Mouse (Mus musculus): ENCODE results near the gene Dab1.

The Dab1 gene

DNA sequence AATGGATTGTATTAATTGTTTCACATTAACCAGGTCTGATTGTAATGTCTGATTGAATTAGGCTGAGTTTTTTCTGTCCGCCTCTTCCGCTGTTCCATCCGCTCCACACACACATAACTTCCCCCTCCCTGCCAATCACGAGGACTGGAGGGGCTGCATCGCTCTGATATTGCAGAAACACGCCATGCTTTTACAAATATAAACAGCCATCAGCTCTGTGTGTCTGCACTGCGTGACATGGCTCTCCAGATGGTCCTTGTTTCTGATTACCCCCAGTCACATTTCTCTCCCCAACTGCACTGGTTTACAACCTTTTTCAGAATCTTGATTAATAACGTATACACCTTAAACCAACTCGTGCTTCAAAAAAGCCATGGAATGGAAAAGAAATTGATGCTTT, 831.5 kb downstream of the Dab1 start:
- DNase-seq (ENCODE audit: low spot score), result no peak

DNA sequence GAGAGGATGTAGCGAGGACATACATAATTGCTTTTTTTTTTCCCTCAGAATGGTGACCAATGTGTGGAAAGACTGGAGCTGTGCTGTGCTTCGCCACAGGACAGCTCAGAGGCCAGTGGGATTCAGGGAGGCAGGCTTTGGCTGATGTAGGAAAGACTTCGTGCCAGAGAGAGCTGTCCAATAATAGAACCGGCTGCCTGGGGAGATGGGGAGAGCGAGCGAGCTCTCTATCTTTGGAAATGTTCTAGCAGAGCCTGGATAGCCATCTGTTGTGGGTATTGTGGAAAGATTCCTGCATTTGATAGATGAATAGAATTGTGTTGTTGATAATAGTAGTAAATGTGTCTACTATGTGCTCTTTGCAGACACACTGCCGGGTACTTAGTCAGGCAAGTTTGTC, 833.4 kb downstream of the Dab1 start:
- no peak for DNase-seq (ENCODE audit: low spot score)

DNA sequence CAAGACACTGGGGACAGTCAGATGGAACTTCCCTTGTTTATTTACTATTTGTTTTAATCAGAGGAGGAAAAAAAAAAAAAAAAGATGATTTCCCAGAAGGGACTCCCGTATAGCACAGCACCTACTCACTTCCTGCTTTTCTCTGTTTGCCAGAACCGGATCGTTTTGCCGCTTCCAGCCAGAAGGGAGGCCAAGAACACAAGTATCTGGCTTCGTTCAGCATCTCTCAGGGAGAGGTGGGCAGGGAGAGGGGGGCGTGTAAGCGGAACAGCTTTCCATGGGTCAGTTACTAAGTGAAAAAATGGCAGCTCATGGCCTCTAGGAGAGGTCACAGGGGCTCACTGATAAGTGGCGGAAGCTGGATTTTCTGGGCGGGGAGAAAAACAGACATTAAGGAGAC, 836.0 kb downstream of the Dab1 start:
- DNase-seq (ENCODE audit: low spot score), result no peak

DNA sequence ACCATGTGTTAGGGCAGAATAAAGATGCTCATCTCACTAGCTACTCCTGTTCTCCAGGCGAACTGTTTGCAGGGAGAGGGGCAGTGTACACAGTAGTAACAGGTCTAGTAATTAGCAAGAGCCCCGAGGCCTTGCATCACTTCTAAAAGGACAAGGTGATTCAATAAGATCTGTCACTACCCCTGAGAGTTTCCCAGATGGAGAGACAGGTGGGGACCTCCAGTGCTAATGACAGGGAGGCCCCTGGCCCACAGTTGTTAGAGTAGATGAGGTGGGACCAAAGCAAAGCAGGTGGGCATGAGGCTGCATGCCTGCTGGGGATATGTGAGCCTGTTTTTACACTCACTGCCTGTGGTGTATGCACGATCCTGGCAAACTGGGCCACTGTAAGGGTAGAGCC, 836.6 kb downstream of the Dab1 start:
- no peak for DNase-seq (ENCODE audit: low spot score)

DNA sequence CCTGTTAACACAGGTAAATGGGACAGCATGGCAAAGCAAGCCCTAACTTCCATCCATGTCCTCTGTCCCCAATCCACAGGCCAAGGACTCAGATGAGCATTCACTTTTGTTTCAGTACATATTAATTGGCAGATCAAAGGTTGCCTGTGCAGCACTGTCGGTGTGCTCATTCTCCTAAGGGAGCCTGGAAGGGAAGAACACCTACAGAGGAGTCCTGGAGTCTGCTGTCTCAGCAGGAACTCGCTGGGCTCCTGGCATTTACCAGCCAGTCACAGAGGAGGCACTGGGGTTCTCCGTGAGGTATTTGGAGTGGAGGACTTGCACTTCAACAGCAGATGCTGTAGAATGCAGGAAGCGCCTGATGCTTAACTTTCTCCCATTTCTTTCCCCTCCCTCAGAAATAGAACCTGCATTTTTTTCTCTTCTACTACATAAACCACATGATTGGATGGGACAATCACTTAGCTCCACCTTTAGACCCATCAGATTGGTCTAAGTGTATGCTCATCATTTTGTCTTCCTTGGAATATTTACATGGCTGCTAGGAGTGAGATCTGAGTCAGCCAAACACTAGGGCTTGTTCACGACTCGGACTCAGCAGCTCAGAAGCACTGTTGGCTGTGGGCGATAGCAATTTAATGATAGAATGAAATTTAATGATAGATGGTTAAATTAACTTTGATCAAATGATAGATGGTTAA, 837.2 kb downstream of the Dab1 start:
- no peak for DNase-seq (ENCODE audit: low spot score)

DNA sequence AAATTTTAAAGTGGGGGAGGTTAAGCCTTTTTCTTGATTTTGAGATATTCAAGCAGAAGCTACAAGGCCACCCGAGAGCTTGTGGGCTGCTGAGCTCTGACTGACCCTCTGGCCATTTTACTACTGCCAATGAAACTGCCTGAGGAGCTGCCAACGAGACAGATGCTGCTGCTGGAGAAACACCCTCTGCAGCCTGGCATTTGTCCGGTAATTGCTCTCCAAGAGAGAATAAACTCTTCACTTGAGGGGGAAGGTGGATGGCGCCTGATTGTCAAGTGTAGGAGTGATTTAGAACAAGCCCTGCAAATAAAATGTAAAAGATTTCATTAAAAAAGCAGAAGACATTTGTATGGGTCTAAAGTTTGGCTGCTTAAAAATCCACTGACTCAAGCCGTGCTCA, 839.6 kb downstream of the Dab1 start:
- no peak for DNase-seq (ENCODE audit: low spot score)

DNA sequence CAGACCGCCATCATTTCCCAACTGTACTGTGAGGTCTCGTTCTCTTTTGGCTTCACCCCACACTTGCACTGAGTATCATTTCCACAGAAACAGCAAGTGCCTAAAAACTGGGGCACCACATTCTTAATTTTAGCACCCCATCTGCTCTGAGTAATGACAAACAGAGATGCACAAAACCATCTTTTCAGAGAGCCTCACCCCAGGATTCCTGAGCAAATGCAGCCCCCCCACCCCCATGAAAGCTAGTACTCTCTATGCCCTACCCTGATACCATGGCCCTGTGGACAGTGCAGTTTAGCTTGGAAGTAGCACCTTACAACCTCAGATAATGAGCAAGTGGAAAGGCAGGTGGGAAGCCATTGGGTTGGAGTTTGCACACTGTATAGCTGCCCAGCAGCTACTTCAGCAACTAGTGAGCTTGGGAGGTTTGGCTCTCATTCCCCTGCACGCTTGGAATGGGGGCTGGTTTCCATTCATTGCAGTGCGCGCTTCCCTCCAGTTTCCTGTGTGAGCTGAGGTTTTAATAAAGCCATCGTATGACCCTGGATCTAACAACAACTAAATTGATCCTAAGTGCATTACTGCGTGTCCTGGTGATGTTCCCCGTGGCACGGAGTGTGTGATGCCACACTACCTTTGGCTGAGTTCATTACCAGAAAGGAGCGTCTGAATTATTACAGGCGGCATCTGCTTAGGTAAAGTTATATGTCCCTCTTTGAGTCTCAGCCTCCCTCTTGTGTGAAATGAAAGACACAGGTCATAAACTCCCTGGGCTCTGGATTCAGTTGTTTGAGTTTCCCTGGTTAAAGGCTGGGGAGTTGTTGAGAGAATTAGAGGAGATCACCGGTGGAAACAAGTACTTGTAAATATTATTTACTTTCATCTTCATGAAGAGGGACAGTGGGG, 842.2 kb downstream of the Dab1 start:
- no peak for DNase-seq (ENCODE audit: low spot score)

DNA sequence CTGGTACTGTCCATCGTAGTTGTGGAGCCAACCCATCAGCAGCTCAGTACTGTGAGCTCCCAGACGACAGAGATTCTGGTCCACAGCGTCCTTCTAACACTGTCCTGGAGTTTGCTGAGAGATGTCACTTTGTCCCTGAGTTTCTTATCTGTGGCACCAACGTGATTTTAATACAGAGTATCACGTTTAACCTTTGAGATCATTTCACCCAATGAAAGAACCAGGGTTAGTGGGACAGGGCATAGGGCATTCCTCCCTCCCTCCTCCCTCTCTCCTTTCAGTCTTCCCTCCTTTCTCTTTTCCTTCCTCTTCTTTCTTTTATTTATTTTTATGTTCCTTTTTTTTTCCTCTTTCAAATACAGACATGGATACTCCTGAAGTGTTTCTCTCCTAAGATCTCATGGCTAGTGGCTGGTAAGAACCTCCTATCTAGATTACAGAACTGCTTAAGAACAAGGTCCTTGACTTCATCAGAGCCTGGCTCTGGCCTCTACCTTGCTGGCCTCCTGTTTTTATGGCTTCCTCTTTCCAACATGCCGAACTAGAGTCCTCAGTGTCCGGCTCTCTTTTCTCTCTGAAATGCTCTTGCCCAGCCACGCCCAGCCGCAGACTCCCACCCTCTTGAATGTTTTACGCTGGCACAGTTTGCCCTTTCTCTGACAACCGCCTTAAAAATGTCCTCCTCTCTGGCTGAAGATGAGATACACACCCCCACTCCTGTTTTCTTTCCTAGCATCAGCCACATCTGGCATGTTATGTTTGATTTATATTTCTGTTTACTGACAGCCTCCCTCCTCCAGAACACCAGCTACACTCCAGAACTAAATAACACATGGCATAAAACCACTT, 844.0 kb downstream of the Dab1 start:
- DNase-seq (ENCODE audit: low spot score), result no peak

DNA sequence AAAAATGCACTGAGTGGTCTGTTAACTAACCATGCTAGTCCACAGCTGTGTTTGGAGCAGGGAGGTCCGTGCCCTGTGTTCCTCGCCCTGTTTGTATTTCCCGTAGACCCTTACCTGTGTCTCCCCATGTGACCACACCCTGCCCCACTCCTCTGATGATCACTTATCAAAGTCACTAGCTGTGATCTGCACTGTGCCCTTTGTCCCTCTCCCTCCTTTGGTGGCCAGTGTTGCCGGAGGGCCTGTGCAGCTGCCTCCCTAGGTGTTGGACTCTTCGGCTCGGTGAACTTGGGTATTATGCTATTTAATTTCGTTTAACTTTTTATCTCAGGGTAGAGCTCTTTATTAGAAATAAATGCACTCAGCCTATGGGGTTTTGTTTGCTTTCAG, 844.6 kb downstream of the Dab1 start:
- no peak for DNase-seq (ENCODE audit: low spot score)

DNA sequence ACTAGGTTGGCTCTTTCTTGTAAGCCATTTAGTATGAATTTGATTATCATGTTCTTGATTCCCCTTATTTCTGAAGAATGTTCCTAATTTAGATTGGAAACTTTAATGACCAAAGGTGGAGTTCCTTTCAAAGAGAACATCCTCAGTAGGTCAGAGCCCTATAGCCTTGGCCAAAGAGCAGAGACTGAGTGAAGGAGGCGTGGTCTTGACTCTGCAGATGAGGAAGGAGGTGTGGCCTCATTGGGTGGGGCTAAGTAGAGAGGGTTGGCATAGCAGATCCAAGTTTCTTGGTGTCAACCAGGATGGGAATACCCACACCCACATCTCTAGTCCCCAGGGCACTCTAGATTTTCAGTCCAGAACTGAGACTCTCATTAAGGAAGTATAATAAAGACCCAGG, 846.4 kb downstream of the Dab1 start:
- DNase-seq (ENCODE audit: low spot score), result no peak

DNA sequence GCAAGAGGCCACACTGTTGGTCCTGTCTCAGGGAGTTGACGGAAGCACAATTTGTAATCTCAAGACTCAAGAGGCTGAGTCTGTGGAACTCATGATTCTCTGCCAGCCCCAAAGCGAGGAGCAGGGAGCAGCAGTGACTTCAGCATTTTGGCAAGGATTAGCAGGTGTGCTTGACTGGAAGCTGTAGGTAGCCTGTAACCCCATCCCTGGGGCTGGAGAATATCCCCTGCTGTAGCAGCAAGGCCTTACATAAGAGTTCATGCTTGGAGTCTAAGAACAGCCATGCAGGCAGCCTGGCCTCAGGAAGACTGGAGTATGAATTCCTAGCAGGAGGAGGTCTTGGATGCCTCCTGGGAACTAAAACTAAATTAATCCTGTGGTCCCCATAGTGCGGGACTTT, 849.5 kb downstream of the Dab1 start:
- DNase-seq (ENCODE audit: low spot score), result no peak

DNA sequence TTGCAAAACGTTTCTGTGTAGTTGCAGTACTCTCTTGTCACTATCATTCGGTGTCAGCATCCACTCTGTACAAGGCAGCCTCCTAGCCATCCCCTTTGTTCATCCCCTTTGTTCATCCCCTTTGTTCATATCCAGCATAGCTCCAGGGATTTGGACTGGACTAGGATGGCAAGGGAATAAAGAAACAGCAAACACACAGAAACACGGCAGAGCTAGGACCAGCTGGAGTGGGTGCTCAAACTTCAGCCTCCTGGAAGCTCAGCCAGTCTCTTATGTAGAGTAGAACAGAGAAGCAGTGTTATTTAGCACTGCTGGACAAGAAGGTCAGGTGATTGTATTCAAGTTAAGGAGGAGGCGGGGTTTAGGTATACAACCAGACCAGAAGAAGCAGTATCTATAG, 853.8 kb downstream of the Dab1 start:
- no peak for DNase-seq (ENCODE audit: low spot score)

DNA sequence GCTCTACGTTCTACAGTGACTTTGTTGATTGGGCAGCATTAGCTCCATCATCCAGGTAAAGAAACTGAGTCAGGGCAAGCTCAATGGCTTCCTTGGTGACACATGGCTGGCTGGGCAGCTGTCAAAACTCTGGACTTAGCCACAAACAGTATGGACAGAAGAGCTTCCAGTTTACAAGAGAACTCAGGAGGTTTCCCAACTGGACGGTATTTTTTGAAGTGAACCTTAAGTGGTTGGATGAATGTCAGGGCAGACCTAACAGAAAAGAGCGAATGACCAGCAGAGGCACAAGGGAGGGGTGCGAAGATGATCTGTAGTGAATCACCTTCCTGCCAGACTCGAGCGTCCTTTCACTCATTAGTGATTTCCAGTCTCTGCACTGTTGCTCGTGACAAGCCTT, 857.7 kb downstream of the Dab1 start:
- no peak for DNase-seq (ENCODE audit: low spot score)

DNA sequence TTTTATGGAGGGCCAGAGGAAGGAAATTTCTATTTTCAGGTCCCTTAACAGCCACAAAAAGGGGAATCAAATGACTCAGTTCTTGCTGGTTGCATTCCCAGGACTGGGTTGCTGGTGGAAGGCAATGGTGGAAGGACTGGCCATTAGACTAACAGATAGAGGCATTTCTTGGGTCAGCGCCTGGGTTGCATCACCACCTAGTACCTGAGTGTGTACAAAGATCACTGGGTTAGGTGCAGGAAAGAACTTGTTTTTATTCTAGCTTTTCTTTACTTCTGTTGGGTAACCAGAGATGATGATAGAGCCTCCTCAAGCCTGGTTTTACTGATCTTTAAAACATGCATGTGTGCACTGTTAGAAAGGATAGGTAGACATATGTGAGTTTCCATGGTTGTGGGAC, 864.8 kb downstream of the Dab1 start:
- DNase-seq (ENCODE audit: low spot score), result no peak

DNA sequence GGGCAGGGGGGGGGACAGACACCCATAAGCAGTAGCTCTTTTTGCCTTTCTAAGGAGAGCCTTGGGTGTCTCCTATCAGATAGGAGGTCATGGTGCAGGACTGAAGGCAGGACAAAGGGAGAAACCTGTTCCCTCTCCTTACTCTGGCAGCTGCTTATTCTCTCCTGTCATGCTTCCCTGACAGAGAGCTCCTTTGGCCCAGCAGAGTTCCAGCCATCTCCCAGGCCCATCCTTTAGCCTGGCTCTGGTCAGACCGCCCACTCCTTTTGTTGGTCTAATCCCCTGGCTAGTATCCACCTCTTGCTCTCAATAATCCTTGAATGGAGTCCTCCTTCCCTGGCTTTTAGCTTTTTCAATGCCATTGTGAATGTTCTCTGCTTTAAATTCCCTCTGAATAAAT, 878.1 kb downstream of the Dab1 start:
- DNase-seq (ENCODE audit: low spot score), result no peak

DNA sequence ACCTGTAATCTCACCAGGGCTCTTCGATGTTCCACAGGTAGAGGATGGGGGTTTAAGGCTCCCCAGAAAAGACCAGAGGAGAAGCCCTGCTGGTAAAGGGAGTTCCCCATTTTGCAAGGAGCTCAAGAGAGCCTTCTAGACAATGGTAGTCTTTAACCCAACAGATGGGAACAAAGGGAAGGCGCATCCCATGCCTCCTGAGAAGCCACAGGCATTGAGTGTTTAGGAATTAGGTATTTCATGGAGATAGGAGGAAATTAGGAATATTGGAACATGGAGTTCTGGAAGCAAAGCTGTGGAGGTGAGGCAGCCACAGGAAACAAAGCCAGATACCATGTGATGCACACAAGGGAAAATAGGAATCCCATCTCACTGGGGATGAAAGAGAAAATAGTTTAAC, 881.0 kb downstream of the Dab1 start:
- no peak for DNase-seq (ENCODE audit: low spot score)

DNA sequence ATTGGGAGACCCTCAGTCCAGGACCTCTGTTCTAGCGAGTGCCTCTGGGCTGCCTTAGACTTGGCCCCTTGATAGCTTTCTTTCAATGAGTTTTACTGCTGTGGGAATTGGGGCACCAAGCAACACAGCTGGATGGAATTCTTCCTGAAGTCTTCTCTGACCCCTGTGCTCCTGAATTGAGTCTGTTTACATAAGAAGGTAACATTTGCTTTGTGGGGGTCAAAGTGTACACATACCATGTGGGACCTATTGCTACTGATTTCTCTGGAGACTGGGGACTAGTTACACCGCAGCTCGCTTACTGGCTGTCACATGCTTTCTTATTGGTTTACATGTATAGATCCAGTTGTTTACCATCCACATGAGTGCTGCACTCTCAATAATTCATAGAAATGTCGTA, 881.5 kb downstream of the Dab1 start:
- DNase-seq (ENCODE audit: low spot score), result no peak

DNA sequence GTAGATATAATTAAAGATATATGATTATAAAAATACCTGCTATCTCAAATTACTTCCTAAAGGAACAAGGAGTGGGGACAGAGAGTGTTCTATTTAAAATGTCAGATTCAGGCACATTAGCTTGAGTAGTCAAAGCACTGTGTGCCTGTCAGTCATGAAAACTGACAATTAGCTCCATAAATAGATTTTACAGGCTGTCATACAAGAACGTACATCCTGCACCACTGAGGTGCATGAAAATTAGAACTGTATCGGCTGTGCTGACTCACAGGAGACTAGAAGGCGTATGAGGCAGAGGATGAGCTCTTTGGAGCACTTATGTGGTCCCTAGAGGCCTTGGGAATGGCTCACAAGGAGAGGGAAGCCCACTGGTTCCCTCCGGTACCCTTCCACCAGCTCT, 882.1 kb downstream of the Dab1 start:
- no peak for DNase-seq (ENCODE audit: low spot score)

DNA sequence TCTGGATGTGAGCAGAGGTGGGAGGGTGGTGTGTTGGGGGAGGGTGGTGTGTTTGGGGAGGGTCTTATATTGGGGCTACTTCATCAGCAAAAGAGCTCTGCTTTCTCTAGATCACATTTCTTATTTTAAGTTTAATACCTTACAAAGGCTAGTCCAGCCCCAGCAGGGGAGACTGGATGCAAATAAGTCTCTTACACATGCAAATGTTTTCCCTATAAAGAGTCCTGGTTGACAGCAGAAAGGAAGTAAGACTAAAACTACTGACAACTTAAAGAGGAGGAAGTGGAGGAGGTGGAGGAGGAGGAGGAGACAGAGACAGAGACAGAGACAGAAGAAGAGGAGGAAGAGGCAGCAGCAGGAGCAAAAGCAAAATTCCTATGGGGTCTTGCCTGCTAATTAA, 885.8 kb downstream of the Dab1 start:
- DNase-seq (ENCODE audit: low spot score), result no peak

DNA sequence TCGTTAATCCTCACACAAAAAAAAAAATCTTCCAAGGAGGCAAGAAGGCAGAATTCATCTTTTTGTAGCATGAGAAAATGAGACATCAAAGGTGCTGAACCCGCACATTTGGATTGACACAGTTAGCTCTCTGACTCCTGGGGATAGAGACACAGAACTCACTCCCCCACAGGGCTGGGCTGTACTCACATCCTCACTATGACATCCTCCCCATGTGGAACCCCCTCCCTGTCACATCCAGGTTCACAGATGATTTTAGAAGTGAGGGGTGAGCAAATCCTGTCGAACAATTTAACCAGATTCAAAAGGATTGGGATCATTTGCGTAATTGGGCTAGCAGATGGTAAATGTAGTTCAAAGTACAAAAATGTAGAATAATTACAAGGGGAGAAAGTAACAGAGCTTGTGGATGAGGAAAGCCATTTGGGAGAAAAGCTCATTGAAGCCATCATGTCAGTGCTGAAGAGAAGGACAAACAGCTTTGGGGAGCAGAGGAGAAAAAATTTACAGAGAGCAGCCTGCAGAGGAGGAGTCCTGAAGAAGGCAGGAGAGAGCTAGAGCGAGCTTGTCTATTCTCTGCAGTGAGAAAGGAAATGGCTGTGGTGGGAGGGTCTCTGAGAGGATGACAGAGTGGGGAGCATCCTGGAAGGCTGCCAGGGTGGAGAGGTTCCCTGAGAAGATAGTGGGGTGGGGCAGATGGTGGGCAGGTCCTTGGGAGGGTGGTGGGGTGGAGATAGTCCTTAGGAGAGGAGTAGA, 890.2 kb downstream of the Dab1 start:
- no peak for DNase-seq (ENCODE audit: low spot score)

DNA sequence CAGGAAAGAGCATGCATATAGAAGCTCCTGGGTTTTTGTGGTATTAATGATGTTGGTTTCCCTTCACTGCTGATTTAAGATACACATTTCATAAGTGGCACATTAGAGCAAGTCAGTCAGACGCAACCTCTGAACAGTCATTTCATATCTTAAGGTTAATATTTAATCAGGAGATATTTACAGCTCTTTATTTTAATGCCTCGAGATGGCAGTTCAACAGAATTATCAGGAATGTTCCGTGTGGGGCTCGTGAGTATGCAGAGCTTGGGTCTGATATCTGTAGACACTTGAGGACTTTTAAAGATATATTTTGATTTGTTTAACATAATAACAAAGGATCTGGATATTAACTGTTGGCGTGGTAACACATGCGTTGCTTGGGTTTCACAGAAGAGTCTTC, 892.7 kb downstream of the Dab1 start:
- no peak for DNase-seq (ENCODE audit: low spot score)

DNA sequence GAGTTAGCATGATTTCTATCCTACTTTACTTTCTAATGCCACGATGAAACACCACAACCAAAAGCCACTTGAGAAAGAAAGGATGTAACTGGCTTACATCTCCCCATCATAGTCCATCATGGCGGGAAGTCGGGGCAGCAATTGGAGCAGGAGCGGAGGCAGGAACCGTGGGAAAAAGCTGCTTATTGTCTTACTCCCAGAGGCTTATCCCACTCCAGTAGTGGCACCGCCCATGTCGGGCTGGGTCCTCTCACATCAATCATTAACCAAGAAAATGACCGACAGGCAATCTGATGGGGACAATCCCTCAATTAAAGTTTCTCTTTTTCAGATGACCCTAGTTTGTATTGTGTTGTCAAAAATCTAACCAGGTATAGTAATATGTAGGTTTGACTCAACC, 893.4 kb downstream of the Dab1 start:
- no peak for DNase-seq (ENCODE audit: low spot score)

Measured in ovary, postnatal 14 days (tissue).